Mouse (Mus musculus) limb, embryonic 11.5 days (tissue): ENCODE data around the gene Crtam. TPM values are rescaled to one million over a fixed set of nuclear protein-coding genes. Genes with fewer than 3 reads are reported as not detected.

Experiments used
- ATAC-seq: fragments of 200-750 bp; cut with Nextera tagmentation; 2 replicates; pipeline ENCODE4 v1.8.0; 2017; ENCODE audit warnings: low read depth; ENCODE audit not compliant: insufficient number of reproducible peaks, low FRiP score, low TSS enrichment
- DNase-seq: peaks from one replicate; pipeline ENCODE4 v3.0.0-alpha.2; 2015; ENCODE audit warnings: low spot score
- H3K27ac ChIP-seq: fragments of 300-500 bp; sonication (generic); replicated peaks from 2 replicates; pipeline ENCODE4 v1.5.1; 2014; ENCODE audit warnings: low read depth, mild to moderate bottlenecking, low read length
- H3K27me3 ChIP-seq: fragments of 300-500 bp; sonication (generic); 2 replicates; pipeline ENCODE4 v1.6.1; 2014; ENCODE audit warnings: mild to moderate bottlenecking, low read length, mixed read lengths; ENCODE audit not compliant: control insufficient read depth, insufficient read depth
- H3K36me3 ChIP-seq: fragments of 300-500 bp; sonication (generic); 2 replicates; pipeline ENCODE4 v1.6.1; 2014; ENCODE audit warnings: mild to moderate bottlenecking, low read length, moderate library complexity, mixed read lengths; ENCODE audit not compliant: control insufficient read depth, insufficient read depth
- H3K4me1 ChIP-seq: fragments of 300-500 bp; sonication (generic); 2 replicates; pipeline ENCODE4 v1.6.1; 2014; ENCODE audit warnings: low read length, mixed read lengths; ENCODE audit not compliant: control insufficient read depth, insufficient read depth
- H3K4me2 ChIP-seq: fragments of 300-500 bp; sonication (generic); 2 replicates; pipeline ENCODE4 v1.6.1; 2014; ENCODE audit warnings: low read depth, mild to moderate bottlenecking, moderate library complexity; ENCODE audit not compliant: severe bottlenecking
- H3K4me3 ChIP-seq: fragments of 300-500 bp; sonication (generic); 2 replicates; pipeline ENCODE4 v1.5.1; 2014; ENCODE audit warnings: low read depth, low read length
- H3K9ac ChIP-seq: fragments of 300-500 bp; sonication (generic); 2 replicates; pipeline ENCODE4 v1.6.1; 2014; ENCODE audit warnings: mild to moderate bottlenecking, low read length
- H3K9me3 ChIP-seq: fragments of 300-500 bp; sonication (generic); 2 replicates; pipeline ENCODE4 v1.6.1; 2016; ENCODE audit warnings: low read length; ENCODE audit not compliant: control insufficient read depth
- WGBS: fragments of 180-500 bp; shearing (Covaris S2); extraction: QIAGEN DNeasy Blood & Tissue Kit; methylation state at CpG from one replicate; pipeline ENCODE4 v1.1.7; 2014; 5-methylcytosine and 5-hydroxymethylcytosine counted together
- polyA plus RNA-seq: library from polyadenylated mRNA; unstranded; fragments of >200 nt; fragmentation: Nextera tagmentation; extraction: Ambion mirVana; gene quantifications from 2 replicates; pipeline ENCODE4 v1.2.1, GENCODE M21; 2014

Gene Crtam
- polyA plus RNA-seq, 1 experiment from 2014 or later, result 0.32 TPM

DNA sequence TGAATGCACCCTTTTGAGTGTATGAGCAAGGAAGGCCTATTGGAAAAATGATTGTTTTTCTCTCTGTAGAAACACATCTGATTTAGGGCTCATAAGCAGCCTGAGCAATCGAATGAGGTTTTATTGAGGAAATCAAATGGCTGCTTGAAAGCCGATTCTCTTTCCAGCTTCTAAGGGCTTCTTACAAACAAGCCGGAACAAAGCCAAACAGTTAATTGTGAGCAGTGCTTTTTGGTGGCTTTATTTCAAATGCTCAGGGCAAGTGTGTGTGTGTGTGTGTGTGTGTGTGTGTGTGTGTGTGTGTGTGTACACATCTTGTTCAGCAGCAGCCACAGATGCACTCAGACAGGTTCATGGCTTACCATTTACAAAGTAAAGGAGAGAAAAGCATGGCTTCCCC is 43.0 kb downstream of the Crtam start:
- H3K4me1 ChIP-seq, result 0 out of 2 replicates have a peak, but pooled peaks cover 6% of the 10 kb centered on the region
- no peak for DNase-seq
- no peak overlapping the region for H3K27ac ChIP-seq
- ATAC-seq, result no peak
- no peaks in the 10 kb centered on the region for H3K9me3 ChIP-seq
- no peak overlapping the region for H3K9ac ChIP-seq
- H3K27me3 ChIP-seq, result peaks cover 9% of the 10 kb centered on the region
- H3K4me3 ChIP-seq, result no peak overlapping the region
- H3K36me3 ChIP-seq, result no peaks in the 10 kb centered on the region
- no peak overlapping the region for H3K4me2 ChIP-seq
- WGBS, result 57% methylated on average over 3 of the region's 3 CpGs

DNA sequence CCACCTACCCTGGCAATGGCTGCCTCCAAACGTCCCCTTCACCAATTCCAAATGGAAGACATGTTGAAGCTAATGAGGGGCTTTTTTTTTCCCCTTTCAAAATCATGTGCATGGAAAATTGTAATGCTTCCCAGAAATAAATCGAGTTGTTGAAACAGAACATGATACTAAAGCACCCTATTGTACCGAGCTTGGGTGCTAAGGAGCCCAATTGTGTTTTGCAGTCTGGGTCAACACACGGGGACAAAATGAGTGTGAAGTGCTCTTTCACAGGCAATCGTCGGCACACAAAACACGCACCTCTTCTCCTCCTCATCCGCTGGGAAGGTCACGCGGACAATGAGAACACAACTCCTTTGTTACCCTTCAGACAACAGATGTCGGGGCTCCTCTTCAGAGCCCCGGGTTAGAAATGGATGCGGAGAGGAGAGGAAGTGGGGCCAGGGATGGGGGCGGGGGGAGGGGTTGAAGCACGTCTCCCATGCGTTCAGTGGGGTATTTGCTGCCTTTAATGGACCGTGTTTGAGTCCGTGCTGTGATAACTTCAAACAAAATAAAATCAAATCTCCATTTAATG is 55.3 kb downstream of the Crtam start:
- no peaks in the 10 kb centered on the region for H3K27me3 ChIP-seq

GRCm38 (mm10) chr9:40948473-40948872 is 56.0 kb downstream of the Crtam start:
- Histone ChIP-seq H3K36me3 (no peaks in the 10 kb centered on the region), H3K4me3 (no peak overlapping the region), H3K9ac (no peak overlapping the region), H3K4me2 (no peak overlapping the region), H3K4me1 (no peaks in the 10 kb centered on the region), H3K9me3 (no peaks in the 10 kb centered on the region), H3K27ac (no peak overlapping the region), H3K27me3 (no peaks in the 10 kb centered on the region)
- ATAC-seq (no peak), DNase-seq (no peak)
- 94% methylated on average over 6 of the region's 6 CpGs for WGBS

More for the DNA sequence above, 55.3 kb downstream of the Crtam start:
- ATAC-seq, result no peak
- H3K27ac ChIP-seq, result no peak overlapping the region
- no peaks in the 10 kb centered on the region for H3K36me3 ChIP-seq
- DNase-seq, result no peak
- no peak overlapping the region for H3K4me2 ChIP-seq
- H3K9me3 ChIP-seq, result no peaks in the 10 kb centered on the region
- H3K4me1 ChIP-seq, result no peaks in the 10 kb centered on the region
- WGBS, result 66% methylated on average over 18 of the region's 18 CpGs
- H3K4me3 ChIP-seq, result no peak overlapping the region
- no peak overlapping the region for H3K9ac ChIP-seq

- no peaks in the 10 kb centered on the region for H3K36me3 ChIP-seq
- DNase-seq (no peak), ATAC-seq (no peak)
- no peaks in the 10 kb centered on the region for H3K27me3 ChIP-seq
- WGBS, result 64% methylated on average over 4 of the region's 4 CpGs
- H3K4me1 ChIP-seq, result no peaks in the 10 kb centered on the region
- no peak overlapping the region for H3K9ac ChIP-seq
- H3K27ac ChIP-seq, result no peak overlapping the region
- no peak overlapping the region for H3K4me3 ChIP-seq
- no peak overlapping the region for H3K4me2 ChIP-seq
- H3K9me3 ChIP-seq, result no peaks in the 10 kb centered on the region
These were observed 57.3 kb downstream of the Crtam start for GRCm38 (mm10) chr9:40947131-40947530.

- Histone ChIP-seq H3K27me3 (no peaks in the 10 kb centered on the region), H3K9me3 (no peaks in the 10 kb centered on the region), H3K4me1 (no peaks in the 10 kb centered on the region), H3K4me2 (no peak overlapping the region), H3K4me3 (no peak overlapping the region), H3K9ac (no peak overlapping the region), H3K27ac (no peak overlapping the region), H3K36me3 (no peaks in the 10 kb centered on the region)
- 0 out of 2 replicates have a peak, but pooled peaks have one; percentile 44 for ATAC-seq
- WGBS, result 38% methylated on average over 7 of the region's 7 CpGs
- DNase-seq, result no peak
These were observed 67.0 kb downstream of the Crtam start for GRCm38 (mm10) chr9:40937425-40937824.

GRCm38 (mm10) chr9:40933323-40933722 is 71.1 kb downstream of the Crtam start:
- H3K9me3 ChIP-seq, result no peaks in the 10 kb centered on the region
- no peak overlapping the region for H3K4me3 ChIP-seq
- H3K9ac ChIP-seq, result no peak overlapping the region
- H3K27me3 ChIP-seq, result no peaks in the 10 kb centered on the region
- no peak overlapping the region for H3K27ac ChIP-seq
- DNase-seq, result no peak
- H3K4me1 ChIP-seq, result no peaks in the 10 kb centered on the region
- no peaks in the 10 kb centered on the region for H3K36me3 ChIP-seq
- no peak overlapping the region for H3K4me2 ChIP-seq
- no peak for ATAC-seq
- WGBS, result 76% methylated on average over 3 of the region's 3 CpGs

GRCm38 (mm10) chr9:40927351-40927980 is 77.0 kb downstream of the Crtam start:
- H3K9me3 ChIP-seq, result no peaks in the 10 kb centered on the region
- DNase-seq, result no peak

More at GRCm38 (mm10) chr9:40927351-40927980, 77.0 kb downstream of the Crtam start:
- H3K36me3 ChIP-seq, result no peaks in the 10 kb centered on the region
- no peak overlapping the region for H3K27ac ChIP-seq
- no peak overlapping the region for H3K4me2 ChIP-seq
- H3K9ac ChIP-seq, result no peak overlapping the region
- H3K4me1 ChIP-seq, result no peaks in the 10 kb centered on the region
- no peaks in the 10 kb centered on the region for H3K27me3 ChIP-seq
- H3K4me3 ChIP-seq, result no peak overlapping the region
- no peak for ATAC-seq
- WGBS, result 69% methylated on average over 17 of the region's 17 CpGs
